Mouse (Mus musculus): ENCODE data around the gene Bpifc.

- TF ChIP-seq GATA1 (IDR thresholded peaks at IDR 0.05; ENCODE audit: low read length) (no peak), TAL1 (IDR thresholded peaks at IDR 0.05; ENCODE audit: low read length) (no peak)
Observed at GRCm38 (mm10) chr10:86030743-86031142, 19.0 kb upstream of the Bpifc start.
